Mouse (Mus musculus): Measurements from ENCODE around the gene Ccn1. TPM values are rescaled to one million over a fixed set of nuclear protein-coding genes. Genes with fewer than 3 reads are reported as not detected.

Gene Ccn1
- total RNA-seq, 2 experiments from 2014 or later, result 5.2 to 5.3 TPM

GRCm38 (mm10) chr3:145650298-145651011 lies 674 bp upstream of the Ccn1 start:
- no peak for DNase-seq (ENCODE audit: low spot score in 2 of 2)

GRCm38 (mm10) chr3:145648991-145649851 lies 560 bp downstream of the Ccn1 start:
- DNase-seq (ENCODE audit: low spot score in 2 of 2), result no peak

GRCm38 (mm10) chr3:145648097-145648931 lies 1.5 kb downstream of the Ccn1 start:
- DNase-seq (ENCODE audit: low spot score in 2 of 2), result no peak

GRCm38 (mm10) chr3:145647416-145647815 lies 2.4 kb downstream of the Ccn1 start:
- no peak for DNase-seq (ENCODE audit: low spot score in 2 of 2)

- no peak for DNase-seq (ENCODE audit: low spot score in 2 of 2)
Measured at GRCm38 (mm10) chr3:145646666-145647065, 3.1 kb downstream of the Ccn1 start.

GRCm38 (mm10) chr3:145646009-145646408 lies 3.8 kb downstream of the Ccn1 start:
- no peak for DNase-seq (ENCODE audit: low spot score in 2 of 2)

GRCm38 (mm10) chr3:145645463-145645862 lies 4.3 kb downstream of the Ccn1 start:
- no peak for DNase-seq (ENCODE audit: low spot score in 2 of 2)

GRCm38 (mm10) chr3:145642861-145643260 lies 6.9 kb downstream of the Ccn1 start:
- no peak for DNase-seq (ENCODE audit: low spot score in 2 of 2)

- DNase-seq (ENCODE audit: low spot score in 2 of 2), result no peak
Measured at GRCm38 (mm10) chr3:145641878-145642277, 7.9 kb downstream of the Ccn1 start.

GRCm38 (mm10) chr3:145641036-145641685 lies 8.6 kb downstream of the Ccn1 start:
- DNase-seq (ENCODE audit: low spot score in 2 of 2), result no peak

- DNase-seq (ENCODE audit: low spot score in 2 of 2), result no peak
Measured at GRCm38 (mm10) chr3:145640583-145640982, 9.2 kb downstream of the Ccn1 start.

- no peak for DNase-seq (ENCODE audit: low spot score in 2 of 2)
Measured at GRCm38 (mm10) chr3:145640170-145640569, 9.6 kb downstream of the Ccn1 start.

GRCm38 (mm10) chr3:145634002-145634710 lies 15.6 kb downstream of the Ccn1 start:
- DNase-seq (ENCODE audit: low spot score in 2 of 2), result no peak

- DNase-seq (ENCODE audit: low spot score in 2 of 2), result no peak
Measured at GRCm38 (mm10) chr3:145632888-145633287, 16.9 kb downstream of the Ccn1 start.

GRCm38 (mm10) chr3:145628643-145629042 lies 21.1 kb downstream of the Ccn1 start:
- DNase-seq (ENCODE audit: low spot score in 2 of 2), result no peak

GRCm38 (mm10) chr3:145627830-145628229 lies 22.0 kb downstream of the Ccn1 start:
- DNase-seq (ENCODE audit: low spot score in 2 of 2), result no peak

- no peak for DNase-seq (ENCODE audit: low spot score in 2 of 2)
Measured at GRCm38 (mm10) chr3:145626063-145626462, 23.7 kb downstream of the Ccn1 start.

- no peak for DNase-seq (ENCODE audit: low spot score in 2 of 2)
Measured at GRCm38 (mm10) chr3:145625546-145625945, 24.2 kb downstream of the Ccn1 start.

GRCm38 (mm10) chr3:145624786-145625185 lies 25.0 kb downstream of the Ccn1 start:
- DNase-seq (ENCODE audit: low spot score in 2 of 2), result no peak

- no peak for DNase-seq (ENCODE audit: low spot score in 2 of 2)
Measured at GRCm38 (mm10) chr3:145623047-145623446, 26.7 kb downstream of the Ccn1 start.

Measured in layer of hippocampus, adult 18-20 months (tissue).